Mouse (Mus musculus): ENCODE data around the gene Vamp3. TPM values are rescaled to one million over a fixed set of nuclear protein-coding genes. Genes with fewer than 3 reads are reported as not detected.

Gene Vamp3
- 27.1 and 45.0 TPM in 2 replicates for polyA plus RNA-seq (2011; ENCODE audit: insufficient read depth, insufficient read length, low replicate concordance, missing spikeins)

- peak within 1 kb of the TSS; percentile 98 for H3K27ac ChIP-seq (ENCODE audit: control insufficient read depth, insufficient read depth, low read depth, low read length, poor library complexity)
Measured at GRCm38 (mm10) chr4:151057347-151058321, at the start of gene Vamp3. TSS of gene Vamp3 (minus strand) at chr4:151057963.

GRCm38 (mm10) chr4:151106468-151106867 lies 48.7 kb upstream of the Vamp3 start:
- H3K27ac ChIP-seq (ENCODE audit: control insufficient read depth, insufficient read depth, low read depth, low read length, poor library complexity) = no peak overlapping the region
- WGBS = 49% methylated on average over 10 of the region's 10 CpGs
- no peaks in the 10 kb centered on the region for H3K4me1 ChIP-seq (ENCODE audit: control insufficient read depth, insufficient read depth, low read length)
- no peak for TF ChIP-seq POLR2A (IDR thresholded peaks at IDR 0.05; ENCODE audit: borderline replicate concordance, control insufficient read depth, low read depth, low read length)
- no peak for TF ChIP-seq CTCF (IDR thresholded peaks at IDR 0.05; ENCODE audit: control insufficient read depth, insufficient read depth, low read length)
- H3K4me3 ChIP-seq (replicated peaks; ENCODE audit: control insufficient read depth, low read depth, low read length) = no peak overlapping the region

More at GRCm38 (mm10) chr4:151057347-151058321, at the start of gene Vamp3:
- WGBS = under 1% methylated on average over 114 of the region's 114 CpGs
- TF ChIP-seq POLR2A (IDR thresholded peaks at IDR 0.05; ENCODE audit: borderline replicate concordance, control insufficient read depth, low read depth, low read length) (peak; percentile 55; the same call in 1 of the 2 replicates), CTCF (IDR thresholded peaks at IDR 0.05; ENCODE audit: control insufficient read depth, insufficient read depth, low read length) (no peak)
- peak within 1 kb of the TSS; percentile 83 for H3K4me3 ChIP-seq (replicated peaks; ENCODE audit: control insufficient read depth, low read depth, low read length)
- peaks cover 1% of the 10 kb centered on the region; the same call in 1 of the 2 replicates for H3K4me1 ChIP-seq (ENCODE audit: control insufficient read depth, insufficient read depth, low read length)

GRCm38 (mm10) chr4:151105886-151106285 lies 48.1 kb upstream of the Vamp3 start:
- Histone ChIP-seq H3K4me1 (ENCODE audit: control insufficient read depth, insufficient read depth, low read length) (no peaks in the 10 kb centered on the region), H3K27ac (ENCODE audit: control insufficient read depth, insufficient read depth, low read depth, low read length, poor library complexity) (no peak overlapping the region), H3K4me3 (replicated peaks; ENCODE audit: control insufficient read depth, low read depth, low read length) (no peak overlapping the region)
- TF ChIP-seq CTCF (IDR thresholded peaks at IDR 0.05; ENCODE audit: control insufficient read depth, insufficient read depth, low read length) (no peak), POLR2A (IDR thresholded peaks at IDR 0.05; ENCODE audit: borderline replicate concordance, control insufficient read depth, low read depth, low read length) (no peak)
- 68% methylated on average over 6 of the region's 6 CpGs for WGBS

- H3K4me3 ChIP-seq (replicated peaks; ENCODE audit: control insufficient read depth, low read depth, low read length) = no peak overlapping the region
- H3K4me1 ChIP-seq (ENCODE audit: control insufficient read depth, insufficient read depth, low read length) = no peaks in the 10 kb centered on the region
- H3K27ac ChIP-seq (ENCODE audit: control insufficient read depth, insufficient read depth, low read depth, low read length, poor library complexity) = no peak overlapping the region
- WGBS = 83% methylated on average over 10 of the region's 10 CpGs
- TF ChIP-seq POLR2A (IDR thresholded peaks at IDR 0.05; ENCODE audit: borderline replicate concordance, control insufficient read depth, low read depth, low read length) (no peak), CTCF (IDR thresholded peaks at IDR 0.05; ENCODE audit: control insufficient read depth, insufficient read depth, low read length) (no peak)
Measured at GRCm38 (mm10) chr4:151104147-151104546, 46.4 kb upstream of the Vamp3 start.

- H3K4me3 ChIP-seq (replicated peaks; ENCODE audit: control insufficient read depth, low read depth, low read length) = no peak overlapping the region
- no peaks in the 10 kb centered on the region for H3K4me1 ChIP-seq (ENCODE audit: control insufficient read depth, insufficient read depth, low read length)
- TF ChIP-seq CTCF (IDR thresholded peaks at IDR 0.05; ENCODE audit: control insufficient read depth, insufficient read depth, low read length) (no peak), POLR2A (IDR thresholded peaks at IDR 0.05; ENCODE audit: borderline replicate concordance, control insufficient read depth, low read depth, low read length) (no peak)
- 76% methylated on average over 11 of the region's 11 CpGs for WGBS
- H3K27ac ChIP-seq (ENCODE audit: control insufficient read depth, insufficient read depth, low read depth, low read length, poor library complexity) = no peak overlapping the region
Measured at GRCm38 (mm10) chr4:151103646-151104045, 45.9 kb upstream of the Vamp3 start.

GRCm38 (mm10) chr4:151097104-151097438 lies 39.3 kb upstream of the Vamp3 start:
- TF ChIP-seq CTCF (IDR thresholded peaks at IDR 0.05; ENCODE audit: control insufficient read depth, insufficient read depth, low read length) = no peak
- no peak for TF ChIP-seq POLR2A (IDR thresholded peaks at IDR 0.05; ENCODE audit: borderline replicate concordance, control insufficient read depth, low read depth, low read length)
- 79% methylated on average over 11 of the region's 11 CpGs for WGBS
- Histone ChIP-seq H3K4me3 (replicated peaks; ENCODE audit: control insufficient read depth, low read depth, low read length) (no peak overlapping the region), H3K27ac (ENCODE audit: control insufficient read depth, insufficient read depth, low read depth, low read length, poor library complexity) (no peak overlapping the region), H3K4me1 (ENCODE audit: control insufficient read depth, insufficient read depth, low read length) (no peaks in the 10 kb centered on the region; the same call in 1 of the 2 replicates)

- TF ChIP-seq CTCF (IDR thresholded peaks at IDR 0.05; ENCODE audit: control insufficient read depth, insufficient read depth, low read length) = no peak
- no peak for TF ChIP-seq POLR2A (IDR thresholded peaks at IDR 0.05; ENCODE audit: borderline replicate concordance, control insufficient read depth, low read depth, low read length)
- no peak overlapping the region for H3K4me3 ChIP-seq (replicated peaks; ENCODE audit: control insufficient read depth, low read depth, low read length)
- H3K27ac ChIP-seq (ENCODE audit: control insufficient read depth, insufficient read depth, low read depth, low read length, poor library complexity) = no peak overlapping the region
- H3K4me1 ChIP-seq (ENCODE audit: control insufficient read depth, insufficient read depth, low read length) = no peaks in the 10 kb centered on the region; the same call in 1 of the 2 replicates
- 80% methylated on average over 18 of the region's 18 CpGs for WGBS
Measured at GRCm38 (mm10) chr4:151096334-151097103, 38.8 kb upstream of the Vamp3 start.

GRCm38 (mm10) chr4:151095207-151095606 lies 37.4 kb upstream of the Vamp3 start:
- Histone ChIP-seq H3K4me3 (replicated peaks; ENCODE audit: control insufficient read depth, low read depth, low read length) (no peak overlapping the region), H3K4me1 (ENCODE audit: control insufficient read depth, insufficient read depth, low read length) (no peaks in the 10 kb centered on the region; the same call in 1 of the 2 replicates), H3K27ac (ENCODE audit: control insufficient read depth, insufficient read depth, low read depth, low read length, poor library complexity) (no peak overlapping the region)
- WGBS = 30% methylated on average over 2 of the region's 2 CpGs
- TF ChIP-seq CTCF (IDR thresholded peaks at IDR 0.05; ENCODE audit: control insufficient read depth, insufficient read depth, low read length) (peak; percentile 45; the same call in 1 of the 2 replicates), POLR2A (IDR thresholded peaks at IDR 0.05; ENCODE audit: borderline replicate concordance, control insufficient read depth, low read depth, low read length) (no peak)

Data from bone marrow, adult 2 months (tissue).